Mouse (Mus musculus) MEL (cell line): ENCODE data around the gene Exoc3l2. TPM values are rescaled to one million over a fixed set of nuclear protein-coding genes. Genes with fewer than 3 reads are reported as not detected.

Experiments used
- DNase-seq: peaks from one replicate; pipeline ENCODE4 v3.0.0; 2011; ENCODE audit warnings: low read depth, low spot score
- H3K27ac ChIP-seq: 2 replicates; pipeline ENCODE4 v1.5.1; 2012; ENCODE audit warnings: low read depth, mild to moderate bottlenecking, control low read depth, low read length, moderate library complexity; ENCODE audit not compliant: control insufficient read depth
- H3K27me3 ChIP-seq, 2 experiments: fragments of 150-350 bp in 1 of 2; sonication (generic) in 1 of 2; 2 replicates each; pipeline ENCODE4 v1.6.1; 2012; ENCODE audit warnings: low read length in 2 of 2, mild to moderate bottlenecking in 2 of 2, improper control_type of control experiment in 1 of 2, moderate library complexity in 1 of 2; ENCODE audit not compliant: insufficient read depth in 2 of 2, control insufficient read depth in 1 of 2
- H3K36me3 ChIP-seq, 2 experiments: 2 replicates each; pipeline ENCODE4 v1.6.1; 2012 to 2014; ENCODE audit warnings: low read length in 2 of 2, improper control_type of control experiment in 1 of 2, inconsistent platforms in 1 of 2, mild to moderate bottlenecking in 1 of 2; ENCODE audit not compliant: insufficient read depth in 2 of 2, control insufficient read depth in 1 of 2
- H3K4me1 ChIP-seq, 2 experiments: fragments of 150-350 bp in 1 of 2; sonication (generic) in 1 of 2; 2 replicates each; pipeline ENCODE4 v1.6.1; 2012; ENCODE audit warnings: low read length in 2 of 2, improper control_type of control experiment in 1 of 2, mild to moderate bottlenecking in 1 of 2; ENCODE audit not compliant: insufficient read depth in 2 of 2, control insufficient read depth in 1 of 2
- H3K4me3 ChIP-seq, 2 experiments: fragments of 150-350 bp in 1 of 2; sonication (generic) in 1 of 2; 2 replicates each; pipeline ENCODE4 v1.5.1; 2012; ENCODE audit warnings: low read depth in 2 of 2, low read length in 2 of 2, mild to moderate bottlenecking in 2 of 2, moderate library complexity in 2 of 2, control low read depth in 1 of 2, improper control_type of control experiment in 1 of 2; ENCODE audit not compliant: control insufficient read depth in 1 of 2, insufficient read depth in 1 of 2
- H3K79me2 ChIP-seq: 2 replicates; pipeline ENCODE4 v1.6.1; 2012; ENCODE audit warnings: mild to moderate bottlenecking, low read length, moderate library complexity; ENCODE audit not compliant: control insufficient read depth, poor library complexity, insufficient read depth
- H3K9ac ChIP-seq: 2 replicates; pipeline ENCODE4 v1.6.1; 2012; ENCODE audit warnings: low read depth, mild to moderate bottlenecking, control low read depth, low read length, moderate library complexity; ENCODE audit not compliant: control insufficient read depth, poor library complexity, severe bottlenecking
- H3K9me3 ChIP-seq: fragments of 150-350 bp; sonication (generic); replicated peaks from 2 replicates; pipeline ENCODE4 v1.6.1; 2012; ENCODE audit warnings: mild to moderate bottlenecking, low read length, improper control_type of control experiment, moderate library complexity; ENCODE audit not compliant: insufficient read depth
- BHLHE40 ChIP-seq: IDR thresholded peaks from 2 replicates; pipeline ENCODE4 v1.6.1; 2012; ENCODE audit warnings: low read depth, mild to moderate bottlenecking, inconsistent platforms, low read length, improper control_type of control experiment, borderline replicate concordance
- CHD1 ChIP-seq: IDR thresholded peaks from 2 replicates; pipeline ENCODE4 v1.6.1; 2012; ENCODE audit warnings: low read depth, mild to moderate bottlenecking, inconsistent platforms, low read length, improper control_type of control experiment
- E2F4 ChIP-seq: IDR thresholded peaks from 2 replicates; pipeline ENCODE4 v1.6.1; 2011; ENCODE audit warnings: low read depth, low read length, improper control_type of control experiment, borderline replicate concordance
- EP300 ChIP-seq, 2 experiments: IDR thresholded peaks; 2 replicates each; pipeline ENCODE4 v1.6.1; 2011; ENCODE audit warnings: improper control_type of control experiment in 2 of 2, low read length in 2 of 2, low read depth in 1 of 2, mild to moderate bottlenecking in 1 of 2
- GABPA ChIP-seq: IDR thresholded peaks from 2 replicates; pipeline ENCODE4 v1.6.1; 2012; ENCODE audit warnings: low read depth, mild to moderate bottlenecking, inconsistent platforms, low read length, improper control_type of control experiment, moderate library complexity
- GATA1 ChIP-seq: IDR thresholded peaks from 2 replicates; pipeline ENCODE4 v1.6.1; 2011; ENCODE audit warnings: low read depth, low read length, improper control_type of control experiment
- HCFC1 ChIP-seq: IDR thresholded peaks from 2 replicates; pipeline ENCODE4 v1.6.1; 2012; ENCODE audit warnings: low read depth, mild to moderate bottlenecking, inconsistent platforms, low read length, improper control_type of control experiment, moderate library complexity
- JUND ChIP-seq: IDR thresholded peaks from 2 replicates; pipeline ENCODE4 v1.6.1; 2011; ENCODE audit warnings: low read depth, mild to moderate bottlenecking, improper control_type of control experiment, low read length
- KAT2A ChIP-seq: conservative IDR thresholded peaks from 2 replicates; pipeline ENCODE4 v1.6.1; 2012; ENCODE audit warnings: low read depth, low read length, improper control_type of control experiment, inconsistent platforms
- MAFK ChIP-seq: IDR thresholded peaks from 2 replicates; pipeline ENCODE4 v1.6.1; 2011; ENCODE audit warnings: low read depth, mild to moderate bottlenecking, low read length, improper control_type of control experiment, borderline replicate concordance
- MAX ChIP-seq: IDR thresholded peaks from 2 replicates; pipeline ENCODE4 v1.6.1; 2011; ENCODE audit warnings: low read length, improper control_type of control experiment
- MAZ ChIP-seq: IDR thresholded peaks from 2 replicates; pipeline ENCODE4 v1.6.1; 2012; ENCODE audit warnings: low read depth, mild to moderate bottlenecking, inconsistent platforms, low read length, improper control_type of control experiment
- MEF2A ChIP-seq: IDR thresholded peaks from 2 replicates; pipeline ENCODE4 v1.6.1; 2014; ENCODE audit warnings: low read depth, mild to moderate bottlenecking, inconsistent platforms, low read length, improper control_type of control experiment; ENCODE audit not compliant: poor library complexity, insufficient replicate concordance, severe bottlenecking; ENCODE audit errors: extremely low read depth
- MXI1 ChIP-seq: IDR thresholded peaks from 2 replicates; pipeline ENCODE4 v1.6.1; 2011; ENCODE audit warnings: mild to moderate bottlenecking, low read depth, low read length, improper control_type of control experiment
- NELFE ChIP-seq: IDR thresholded peaks from 2 replicates; pipeline ENCODE4 v1.6.1; 2011; ENCODE audit warnings: low read depth, low read length, improper control_type of control experiment
- POLR2A ChIP-seq, 2 experiments: IDR thresholded peaks; 2 replicates each; pipeline ENCODE4 v1.6.1; 2011 to 2012; ENCODE audit warnings: low read length in 2 of 2, mild to moderate bottlenecking in 2 of 2, control low read depth in 1 of 2, improper control_type of control experiment in 1 of 2, low read depth in 1 of 2, moderate library complexity in 1 of 2; ENCODE audit not compliant: control insufficient read depth in 1 of 2, insufficient read depth in 1 of 2, poor library complexity in 1 of 2
- POLR2AphosphoS2 ChIP-seq: IDR thresholded peaks from 2 replicates; pipeline ENCODE4 v1.6.1; 2011; ENCODE audit warnings: low read length, improper control_type of control experiment
- POLR2AphosphoS5 ChIP-seq: IDR thresholded peaks from 2 replicates; pipeline ENCODE4 v1.6.1; 2012; ENCODE audit warnings: low read depth, borderline replicate concordance, mild to moderate bottlenecking, inconsistent platforms, low read length, moderate library complexity, mixed read lengths
- RAD21 ChIP-seq: IDR thresholded peaks from 2 replicates; pipeline ENCODE4 v1.6.1; 2011; ENCODE audit warnings: mild to moderate bottlenecking, low read depth, low read length, improper control_type of control experiment
- RCOR1 ChIP-seq: IDR thresholded peaks from 2 replicates; pipeline ENCODE4 v1.6.1; 2012; ENCODE audit warnings: low read depth, mild to moderate bottlenecking, inconsistent platforms, low read length, improper control_type of control experiment
- SMC3 ChIP-seq: IDR thresholded peaks from 2 replicates; pipeline ENCODE4 v1.6.1; 2011; ENCODE audit warnings: low read depth, low read length, improper control_type of control experiment
- TAL1 ChIP-seq: IDR thresholded peaks from 2 replicates; pipeline ENCODE4 v1.6.1; 2012; ENCODE audit warnings: mild to moderate bottlenecking, inconsistent platforms, low read length, moderate library complexity, mixed read lengths
- TCF12 ChIP-seq: IDR thresholded peaks from 2 replicates; pipeline ENCODE4 v1.6.1; 2014; ENCODE audit warnings: low read depth, mild to moderate bottlenecking, inconsistent platforms, low read length, improper control_type of control experiment, moderate library complexity
- UBTF ChIP-seq: IDR thresholded peaks from 2 replicates; pipeline ENCODE4 v1.6.1; 2012; ENCODE audit warnings: low read depth, mild to moderate bottlenecking, inconsistent platforms, low read length, improper control_type of control experiment, moderate library complexity, borderline replicate concordance; ENCODE audit not compliant: insufficient read depth
- USF1 ChIP-seq: IDR thresholded peaks from 2 replicates; pipeline ENCODE4 v1.6.1; 2014; ENCODE audit warnings: low read depth, mild to moderate bottlenecking, inconsistent platforms, low read length, improper control_type of control experiment, moderate library complexity
- USF2 ChIP-seq, 2 experiments: IDR thresholded peaks; 2 replicates each; pipeline ENCODE4 v1.6.1; 2011 to 2012; ENCODE audit warnings: improper control_type of control experiment in 2 of 2, low read length in 2 of 2, borderline replicate concordance in 1 of 2, inconsistent platforms in 1 of 2, low read depth in 1 of 2, mild to moderate bottlenecking in 1 of 2; ENCODE audit not compliant: insufficient read depth in 1 of 2
- ZC3H11A ChIP-seq: IDR thresholded peaks from 2 replicates; pipeline ENCODE4 v1.6.1; 2012; ENCODE audit warnings: low read depth, mild to moderate bottlenecking, inconsistent platforms, low read length, improper control_type of control experiment
- ZKSCAN1 ChIP-seq: IDR thresholded peaks from 2 replicates; pipeline ENCODE4 v1.6.1; 2012; ENCODE audit warnings: low read depth, mild to moderate bottlenecking, inconsistent platforms, low read length, improper control_type of control experiment, moderate library complexity
- polyA plus RNA-seq, 2 experiments: library from polyadenylated mRNA; stranded (reverse) in 1 of 2; unstranded in 1 of 2; fragments of >175 nt in 1 of 2; fragments of >200 nt in 1 of 2; gene quantifications; 2 replicates each; pipeline versions ENCODE4 v1.2.1 to v1.2.4; 2012; ENCODE audit warnings: low replicate concordance in 2 of 2, low read depth in 1 of 2; ENCODE audit not compliant: insufficient read length in 2 of 2, insufficient read depth in 1 of 2, missing spikeins in 1 of 2
- total RNA-seq: library from RNA; depleted of rRNA; stranded (reverse); fragments of 300-350 nt; gene quantifications from 2 replicates; pipeline ENCODE4 v1.2.3, GENCODE M21; 2012

Exoc3l2 gene
- total and polyA plus RNA-seq, 3 experiments, result 0.08 TPM; not detected in 1

DNA sequence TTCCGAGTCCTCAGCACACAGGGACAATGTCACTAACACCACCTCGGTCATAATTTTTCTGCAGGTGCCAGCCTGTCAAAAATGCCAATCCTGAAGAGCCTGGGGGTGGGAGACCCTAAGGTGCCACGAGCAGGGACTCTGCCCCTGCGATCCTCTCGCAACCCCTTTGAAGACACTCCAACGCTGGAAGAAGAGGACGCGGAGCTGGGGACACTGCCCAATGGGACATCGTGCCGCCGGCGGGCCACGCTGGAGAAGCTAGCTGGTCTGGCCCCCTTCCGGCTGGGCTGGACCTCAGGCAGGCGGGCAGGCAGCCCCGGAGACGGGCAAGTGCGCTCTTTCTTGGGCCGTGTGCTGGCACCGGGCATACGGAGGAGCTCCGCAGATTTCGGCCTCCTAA, 6.3 kb downstream of the Exoc3l2 start:
- Histone ChIP-seq H3K36me3 (no peaks in the 10 kb centered on the region), H3K27me3 (no peaks in the 10 kb centered on the region), H3K27ac (no peak overlapping the region), H3K9ac (no peak overlapping the region), H3K9me3 (no peaks in the 10 kb centered on the region), H3K79me2 (no peaks in the 10 kb centered on the region), H3K4me1 (no peaks in the 10 kb centered on the region; a peak in 1 of 4 replicates), H3K4me3 (no peak overlapping the region)
- TF ChIP-seq MXI1 (no peak), EP300 (IDR thresholded peaks at IDR 0.05; ENCODE audit: low read depth in 1 of 2, low read length in 2 of 2) (no peak), GATA1 (no peak), BHLHE40 (no peak), MEF2A (no peak), RCOR1 (no peak), HCFC1 (no peak), GABPA (no peak), JUND (no peak), USF2 (IDR thresholded peaks at IDR 0.05; ENCODE audit: borderline replicate concordance in 1 of 2, insufficient read depth in 1 of 2, low read depth in 1 of 2, low read length in 2 of 2) (no peak), ZC3H11A (no peak), POLR2AphosphoS5 (no peak), USF1 (no peak), SMC3 (no peak), MAX (no peak), MAFK (no peak), ZKSCAN1 (no peak), POLR2A (IDR thresholded peaks at IDR 0.05; ENCODE audit: control insufficient read depth in 1 of 2, insufficient read depth in 1 of 2, low read depth in 1 of 2, low read length in 2 of 2, poor library complexity in 1 of 2) (no peak)
- DNase-seq, result no peak

DNA sequence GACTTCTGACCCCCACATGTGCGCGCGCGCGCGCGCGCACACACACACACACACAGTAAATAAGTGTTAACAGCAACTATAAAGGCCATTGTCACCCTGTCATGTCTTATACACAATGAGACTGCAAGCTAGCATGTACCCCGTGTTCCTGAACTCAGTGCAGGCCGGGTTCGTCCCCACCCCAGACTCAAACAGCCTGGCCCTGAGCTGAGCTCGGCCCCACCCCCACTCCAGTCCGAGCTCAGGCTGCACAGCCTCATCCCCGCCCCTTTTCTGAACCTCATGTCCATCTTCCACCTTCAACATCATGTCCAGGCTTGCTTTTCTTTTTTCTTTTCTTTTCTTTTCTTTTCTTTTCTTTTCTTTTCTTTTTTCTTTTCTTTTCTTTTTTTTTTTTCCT, 7.2 kb downstream of the Exoc3l2 start:
- TF ChIP-seq CHD1, result no peak
- no peak for TF ChIP-seq MXI1
- no peak for TF ChIP-seq POLR2AphosphoS5
- no peak for TF ChIP-seq TAL1
- no peak for TF ChIP-seq E2F4
- TF ChIP-seq RAD21, result no peak
- TF ChIP-seq MAZ, result no peak
- no peak for TF ChIP-seq KAT2A
- no peak for TF ChIP-seq MAFK
- no peak for TF ChIP-seq UBTF
- TF ChIP-seq NELFE, result no peak
- no peak for TF ChIP-seq HCFC1
- no peak for TF ChIP-seq MAX
- TF ChIP-seq TCF12, result no peak
- TF ChIP-seq EP300 (IDR thresholded peaks at IDR 0.05; ENCODE audit: low read depth in 1 of 2, low read length in 2 of 2), result no peak
- no peak for TF ChIP-seq POLR2AphosphoS2
- no peak for TF ChIP-seq GATA1
- TF ChIP-seq BHLHE40, result no peak
- TF ChIP-seq GABPA, result no peak
- DNase-seq, result no peak
- no peak overlapping the region for H3K27ac ChIP-seq
- no peaks in the 10 kb centered on the region for H3K36me3 ChIP-seq
- no peaks in the 10 kb centered on the region for H3K9me3 ChIP-seq
- no peaks in the 10 kb centered on the region; a peak in 1 of 4 replicates for H3K4me1 ChIP-seq
- H3K79me2 ChIP-seq, result no peaks in the 10 kb centered on the region
- no peak overlapping the region for H3K9ac ChIP-seq
- no peak overlapping the region for H3K4me3 ChIP-seq
- H3K27me3 ChIP-seq, result no peaks in the 10 kb centered on the region
